Mouse (Mus musculus) spleen, adult 2 months (tissue): ENCODE results near the gene Olfr521. TPM values are rescaled to one million over a fixed set of nuclear protein-coding genes. Genes with fewer than 3 reads are reported as not detected.
"Not testable (repeated sequence)": the region's sequence is repeated elsewhere in the genome, so short reads cannot be mapped to it uniquely, and the experiment has no call there.

ENCODE experiments used
- DNase-seq, 2 experiments: peaks; one replicate each; pipeline versions ENCODE4 v3.0.0 to v3.0.0-alpha.2; 2012 to 2021; ENCODE audit warnings: low spot score in 2 of 2, low read depth in 1 of 2
- H3K27ac ChIP-seq: fragments of 200-500 bp; 2 replicates; pipeline ENCODE4 v1.5.1; 2012; ENCODE audit warnings: low read length, inconsistent platforms; ENCODE audit not compliant: insufficient read depth
- H3K27me3 ChIP-seq: fragments of 200-500 bp; 2 replicates; pipeline ENCODE4 v1.6.1; 2012; ENCODE audit warnings: mild to moderate bottlenecking, moderate library complexity, low read length, inconsistent platforms; ENCODE audit not compliant: control insufficient read depth, insufficient read depth
- H3K36me3 ChIP-seq: fragments of 200-500 bp; 2 replicates; pipeline ENCODE4 v1.6.1; 2012; ENCODE audit warnings: mild to moderate bottlenecking, low read length, inconsistent platforms; ENCODE audit not compliant: control insufficient read depth, insufficient read depth
- H3K4me1 ChIP-seq: fragments of 200-500 bp; 2 replicates; pipeline ENCODE4 v1.6.1; 2011; ENCODE audit warnings: inconsistent platforms; ENCODE audit not compliant: control insufficient read depth, insufficient read depth, insufficient read length
- H3K4me3 ChIP-seq: fragments of 200-500 bp; 2 replicates; pipeline ENCODE4 v1.5.1; 2011; ENCODE audit warnings: mild to moderate bottlenecking, inconsistent platforms; ENCODE audit not compliant: insufficient read depth, insufficient read length; ENCODE audit errors: extremely low read depth
- CTCF ChIP-seq: fragments of 200-500 bp; IDR thresholded peaks from 2 replicates; pipeline ENCODE4 v1.5.1; 2011; ENCODE audit warnings: mild to moderate bottlenecking, inconsistent platforms; ENCODE audit not compliant: insufficient read depth, insufficient read length, insufficient replicate concordance; ENCODE audit errors: extremely low read depth
- POLR2A ChIP-seq: fragments of 200-500 bp; IDR thresholded peaks from 2 replicates; pipeline ENCODE4 v1.6.1; 2011; ENCODE audit warnings: low read depth, low read length, inconsistent platforms
- WGBS: fragments of 180-500 bp; shearing (Covaris S2); methylation state at CpG from one replicate; pipeline ENCODE4 v1.1.7; 2018; 5-methylcytosine and 5-hydroxymethylcytosine counted together
- polyA plus RNA-seq: library from polyadenylated mRNA; depleted of rRNA; stranded (reverse); fragments of >200 nt; gene quantifications from 2 replicates; pipeline ENCODE4 v1.2.3, GENCODE M21; 2012; rRNA removed

Olfr521 gene
- not detected in 2 replicates for polyA plus RNA-seq

DNA sequence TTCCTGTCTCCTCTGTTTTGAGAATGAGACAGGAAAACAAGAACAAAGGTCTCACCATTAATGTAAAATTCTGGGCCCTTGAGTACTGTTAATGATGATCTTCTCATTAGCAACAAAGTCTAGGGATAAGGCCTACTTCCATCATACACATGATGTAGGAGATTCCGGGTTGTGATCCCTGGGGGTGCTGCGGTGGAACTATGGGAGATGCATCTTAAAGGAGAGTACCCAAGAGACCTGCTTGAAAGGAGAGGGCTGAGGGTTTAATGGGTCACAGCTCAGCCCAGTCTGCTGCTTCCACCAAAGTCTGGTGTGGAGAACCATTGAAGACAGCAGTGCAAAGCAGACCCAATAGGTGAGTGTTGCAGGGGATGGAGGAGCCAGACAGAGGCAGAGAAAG lies at the start of gene Olfr521:
Gene Olfr521 (plus strand): TSS at position 301 of the 400 bp plus-strand sequence.
- DNase-seq = no peak
- H3K36me3 ChIP-seq = no peaks in the 10 kb centered on the region
- TF ChIP-seq CTCF (no peak), POLR2A (no peak)
- H3K27ac ChIP-seq = no peak within 1 kb of the TSS
- H3K27me3 ChIP-seq = no peaks in the 10 kb centered on the region
- no peak within 1 kb of the TSS for H3K4me3 ChIP-seq
- H3K4me1 ChIP-seq = no peaks in the 10 kb centered on the region
- 89% methylated on average over 2 of the region's 2 CpGs for WGBS

- Histone ChIP-seq H3K27ac (no peak overlapping the region), H3K4me3 (no peak overlapping the region), H3K4me1 (no peaks in the 10 kb centered on the region), H3K27me3 (no peaks in the 10 kb centered on the region), H3K36me3 (no peaks in the 10 kb centered on the region)
- WGBS = 75% methylated on average over 2 of the region's 2 CpGs
- DNase-seq = no peak
- TF ChIP-seq CTCF = no peak
- TF ChIP-seq POLR2A = no peak
Observed at GRCm38 (mm10) chr7:99716536-99716935, 46.8 kb upstream of the Olfr521 start.

GRCm38 (mm10) chr7:99729973-99730372 lies 33.3 kb upstream of the Olfr521 start, which contains the start of gene Olfr520:
TSS of gene Olfr520 (plus strand) at chr7:99730273.
- WGBS = 92% methylated on average over 2 of the region's 2 CpGs
- Histone ChIP-seq H3K27me3 (no peaks in the 10 kb centered on the region), H3K4me1 (no peaks in the 10 kb centered on the region), H3K27ac (no peak within 1 kb of the TSS), H3K4me3 (no peak within 1 kb of the TSS), H3K36me3 (no peaks in the 10 kb centered on the region)
- TF ChIP-seq CTCF = no peak
- no peak for TF ChIP-seq POLR2A
- DNase-seq = no peak

DNA sequence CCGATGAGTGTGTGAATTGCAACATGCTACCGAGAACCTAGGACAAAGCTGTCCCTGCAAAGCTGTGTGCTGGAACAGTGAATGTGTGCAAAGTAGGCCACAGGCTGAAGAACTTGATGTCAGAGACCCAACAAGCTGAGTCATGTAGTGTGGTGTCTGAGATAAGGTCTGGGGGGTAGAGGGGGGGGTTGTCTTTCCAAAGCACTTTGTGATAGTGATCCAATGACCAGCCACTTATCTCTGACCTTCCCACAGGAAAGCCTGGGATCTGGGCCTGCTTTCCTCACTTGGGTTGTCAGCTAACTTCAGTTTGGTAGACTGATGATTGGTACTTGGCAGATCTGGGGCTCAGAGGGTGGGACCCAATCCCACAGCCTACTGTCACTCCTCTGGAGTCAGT lies 28.7 kb upstream of the Olfr521 start:
- Histone ChIP-seq H3K4me1 (no peaks in the 10 kb centered on the region), H3K4me3 (no peak overlapping the region), H3K36me3 (no peaks in the 10 kb centered on the region), H3K27me3 (no peaks in the 10 kb centered on the region; the same call in 1 of the 2 replicates), H3K27ac (no peak overlapping the region)
- no peak for DNase-seq
- TF ChIP-seq CTCF (no peak), POLR2A (no peak)
- WGBS = 75% methylated on average over 2 of the region's 2 CpGs

DNA sequence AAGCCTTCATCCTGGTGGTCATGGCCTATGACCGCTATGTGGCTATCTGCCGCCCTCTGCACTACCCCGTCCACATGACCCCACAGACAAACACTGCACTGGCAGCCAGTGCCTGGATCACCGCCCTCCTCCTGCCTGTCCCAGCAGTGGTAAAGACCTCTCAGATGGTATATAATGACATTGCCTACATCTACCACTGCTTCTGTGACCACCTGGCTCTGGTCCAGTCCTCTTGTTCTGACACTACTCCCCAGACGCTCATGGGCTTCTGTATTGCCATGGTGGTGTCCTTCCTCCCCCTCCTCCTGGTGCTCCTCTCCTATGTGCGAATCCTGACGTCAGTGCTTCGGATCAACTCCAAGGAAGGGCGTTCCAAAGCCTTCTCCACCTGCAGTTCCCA lies 27.8 kb upstream of the Olfr521 start:
- WGBS = 92% methylated on average over 9 of the region's 9 CpGs
- DNase-seq, H3K36me3 ChIP-seq, H3K27ac ChIP-seq, H3K4me1 ChIP-seq, H3K27me3 ChIP-seq, H3K4me3 ChIP-seq: not testable (repeated sequence)

GRCm38 (mm10) chr7:99739276-99739675 lies 24.0 kb upstream of the Olfr521 start:
- no peaks in the 10 kb centered on the region for H3K4me1 ChIP-seq
- TF ChIP-seq CTCF (no peak), POLR2A (no peak)
- DNase-seq = no peak
- H3K36me3 ChIP-seq = no peaks in the 10 kb centered on the region
- H3K4me3 ChIP-seq = no peak overlapping the region
- 77% methylated on average over 9 of the region's 9 CpGs for WGBS
- no peaks in the 10 kb centered on the region; the same call in none of the 2 replicates for H3K27me3 ChIP-seq
- H3K27ac ChIP-seq = no peak overlapping the region

GRCm38 (mm10) chr7:99781385-99781784 lies 18.1 kb downstream of the Olfr521 start:
- no peak overlapping the region for H3K27ac ChIP-seq
- H3K4me3 ChIP-seq = no peak overlapping the region
- no peaks in the 10 kb centered on the region for H3K27me3 ChIP-seq
- no peaks in the 10 kb centered on the region for H3K36me3 ChIP-seq
- WGBS = 23% methylated on average over 5 of the region's 5 CpGs
- peaks cover 5% of the 10 kb centered on the region for H3K4me1 ChIP-seq
- TF ChIP-seq POLR2A = no peak
- no peak for DNase-seq
